Mouse (Mus musculus): ENCODE results near the gene Atl1. TPM values are rescaled to one million over a fixed set of nuclear protein-coding genes. Genes with fewer than 3 reads are reported as not detected.

The Atl1 gene
- total RNA-seq, 2 experiments from 2014 or later, result 0.95 to 0.98 TPM

- no peak for ATAC-seq (ENCODE audit: poor library complexity, severe bottlenecking)
Measured at GRCm38 (mm10) chr12:69998186-69998983, 106.0 kb downstream of the Atl1 start.

- ATAC-seq (ENCODE audit: poor library complexity, severe bottlenecking), result peak; percentile 64
Measured at GRCm38 (mm10) chr12:70005103-70005502, 112.7 kb downstream of the Atl1 start.

- peak; percentile 33; the same call in 1 of the 2 replicates for ATAC-seq (ENCODE audit: poor library complexity, severe bottlenecking)
Measured at GRCm38 (mm10) chr12:70010356-70010755, 117.9 kb downstream of the Atl1 start.

GRCm38 (mm10) chr12:70011681-70012080, 119.3 kb downstream of the Atl1 start:
- ATAC-seq (ENCODE audit: poor library complexity, severe bottlenecking), result no peak

- no peak for ATAC-seq (ENCODE audit: poor library complexity, severe bottlenecking)
Measured at GRCm38 (mm10) chr12:70015936-70016335, 123.5 kb downstream of the Atl1 start.

Other genes starting within 250 kb of the Atl1 start
- gene Sos2, start 210.8 kb upstream of the Atl1 start, total RNA-seq (2015), result 58.6 and 64.1 TPM in 2 replicates
- gene Sos2, start 210.8 kb upstream of the Atl1 start, total RNA-seq (2017), result 29.9 and 57.6 TPM in 2 replicates
- 1.6 and 2.4 TPM in 2 replicates for gene L2hgdh, start 167.7 kb upstream of the Atl1 start, total RNA-seq (2015)
- 1.4 and 4.3 TPM in 2 replicates for gene L2hgdh, start 167.7 kb upstream of the Atl1 start, total RNA-seq (2017)
- gene Atp5s, start 167.7 kb upstream of the Atl1 start, total RNA-seq (2015), result 10.3 and 12.6 TPM in 2 replicates
- gene Atp5s, start 167.7 kb upstream of the Atl1 start, total RNA-seq (2017), result 4.2 and 5.2 TPM in 2 replicates
- 0.11 TPM in 1 of 2 replicates, not detected in the other for gene Cdkl1, start 101.3 kb upstream of the Atl1 start, total RNA-seq (2015)
- 0.15 TPM in 1 of 2 replicates, not detected in the other for gene Cdkl1, start 101.3 kb upstream of the Atl1 start, total RNA-seq (2017)
- 12.4 and 12.9 TPM in 2 replicates for gene Map4k5, start 586 bp downstream of the Atl1 start, total RNA-seq (2015)
- gene Map4k5, start 586 bp downstream of the Atl1 start, total RNA-seq (2017), result 14.1 and 18.2 TPM in 2 replicates
- 77.4 and 83.0 TPM in 2 replicates for gene Sav1, start 94.4 kb downstream of the Atl1 start, total RNA-seq (2015)
- 39.0 and 43.9 TPM in 2 replicates for gene Sav1, start 94.4 kb downstream of the Atl1 start, total RNA-seq (2017)
- 154 and 171 TPM in 2 replicates for gene Nin, start 221.1 kb downstream of the Atl1 start, total RNA-seq (2015)
- gene Nin, start 221.1 kb downstream of the Atl1 start, total RNA-seq (2017), result 227 and 264 TPM in 2 replicates